Mouse (Mus musculus): ENCODE data around the gene Slfn9. TPM values are rescaled to one million over a fixed set of nuclear protein-coding genes. Genes with fewer than 3 reads are reported as not detected.

Gene Slfn9
- polyA plus RNA-seq, 1 experiment from 2014 or later: 5.1 TPM

- peak overlapping the region; percentile 45 for H3K4me2 ChIP-seq (ENCODE audit: low read length)
- no peaks in the 10 kb centered on the region for H3K4me1 ChIP-seq (ENCODE audit: control insufficient read depth, insufficient read depth, low read length)
- no peaks in the 10 kb centered on the region for H3K9me3 ChIP-seq (replicated peaks; ENCODE audit: control insufficient read depth, low read length)
- H3K4me3 ChIP-seq (ENCODE audit: low read depth, low read length): peak overlapping the region; percentile 11; the same call in 1 of the 2 replicates
- H3K36me3 ChIP-seq (ENCODE audit: control insufficient read depth, insufficient read depth, low read length): no peaks in the 10 kb centered on the region
- H3K27ac ChIP-seq (ENCODE audit: low read depth, low read length): no peak overlapping the region
- peak overlapping the region; percentile 56 for H3K9ac ChIP-seq (ENCODE audit: low read length)
- H3K27me3 ChIP-seq (replicated peaks; ENCODE audit: control insufficient read depth, insufficient read depth, low read length): no peaks in the 10 kb centered on the region
- 9% methylated on average over 31 of the region's 31 CpGs for WGBS
- DNase-seq (ENCODE audit: low spot score): peak; percentile 73
- peak; percentile 75; the same call in 1 of the 2 replicates for ATAC-seq
These were observed 20.7 kb downstream of the Slfn9 start for GRCm38 (mm10) chr11:82970712-82971589.

DNA sequence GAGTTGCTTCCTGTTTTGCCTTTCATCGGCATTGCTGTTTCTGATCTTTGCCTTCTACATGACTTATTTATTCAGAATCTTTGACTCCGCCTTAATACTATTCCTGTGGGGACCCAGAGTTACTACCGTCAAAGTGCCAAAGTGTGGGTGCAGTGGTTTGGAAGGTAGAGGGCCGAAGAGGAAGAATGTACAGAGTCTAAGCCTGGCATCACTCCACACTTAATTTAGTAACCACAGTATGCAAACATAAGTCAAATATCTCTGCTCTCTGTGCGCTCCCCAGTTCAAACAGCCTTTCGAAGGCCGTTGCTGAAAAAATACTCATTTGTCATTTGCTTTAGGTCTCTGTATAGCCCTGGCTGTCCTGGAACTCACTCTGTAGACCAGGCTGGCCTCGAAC, 29.4 kb downstream of the Slfn9 start:
- H3K9ac ChIP-seq (ENCODE audit: low read length): no peak overlapping the region
- 92% methylated on average over 8 of the region's 8 CpGs for WGBS
- no peaks in the 10 kb centered on the region for H3K27me3 ChIP-seq (replicated peaks; ENCODE audit: control insufficient read depth, insufficient read depth, low read length)
- H3K9me3 ChIP-seq (replicated peaks; ENCODE audit: control insufficient read depth, low read length): no peaks in the 10 kb centered on the region
- H3K27ac ChIP-seq (ENCODE audit: low read depth, low read length): no peak overlapping the region
- DNase-seq (ENCODE audit: low spot score): no peak
- no peaks in the 10 kb centered on the region for H3K4me1 ChIP-seq (ENCODE audit: control insufficient read depth, insufficient read depth, low read length)
- H3K4me3 ChIP-seq (ENCODE audit: low read depth, low read length): no peak overlapping the region
- H3K36me3 ChIP-seq (ENCODE audit: control insufficient read depth, insufficient read depth, low read length): no peaks in the 10 kb centered on the region
- H3K4me2 ChIP-seq (ENCODE audit: low read length): no peak overlapping the region
- ATAC-seq: no peak

DNA sequence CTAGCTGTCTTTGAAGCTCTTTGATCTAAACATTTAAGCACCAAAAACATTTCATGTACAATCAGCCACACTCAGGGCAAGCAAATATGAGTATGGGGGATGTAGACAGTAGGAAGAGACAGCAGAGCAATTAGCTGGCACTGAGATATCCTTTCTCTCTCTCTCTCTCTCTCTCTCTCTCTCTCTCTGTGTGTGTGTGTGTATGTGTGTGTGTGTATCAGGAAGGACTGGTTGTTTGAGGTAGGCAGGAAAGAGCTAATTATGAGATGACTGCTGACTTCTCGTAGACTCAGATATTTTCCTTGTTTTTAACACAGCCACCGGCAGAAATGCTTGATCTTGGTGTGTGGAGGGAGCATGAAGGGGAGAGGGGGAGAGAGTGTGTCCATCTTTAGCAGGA, 29.9 kb downstream of the Slfn9 start:
- no peak overlapping the region for H3K9ac ChIP-seq (ENCODE audit: low read length)
- DNase-seq (ENCODE audit: low spot score) (no peak), ATAC-seq (no peak)
- no peak overlapping the region for H3K4me3 ChIP-seq (ENCODE audit: low read depth, low read length)
- no peaks in the 10 kb centered on the region for H3K4me1 ChIP-seq (ENCODE audit: control insufficient read depth, insufficient read depth, low read length)
- no peaks in the 10 kb centered on the region for H3K36me3 ChIP-seq (ENCODE audit: control insufficient read depth, insufficient read depth, low read length)
- H3K27ac ChIP-seq (ENCODE audit: low read depth, low read length): no peak overlapping the region
- no peaks in the 10 kb centered on the region for H3K9me3 ChIP-seq (replicated peaks; ENCODE audit: control insufficient read depth, low read length)
- H3K27me3 ChIP-seq (replicated peaks; ENCODE audit: control insufficient read depth, insufficient read depth, low read length): no peaks in the 10 kb centered on the region
- 78% methylated on average over 2 of the region's 2 CpGs for WGBS
- no peak overlapping the region for H3K4me2 ChIP-seq (ENCODE audit: low read length)

GRCm38 (mm10) chr11:82959613-82960012, 32.0 kb downstream of the Slfn9 start:
- no peaks in the 10 kb centered on the region for H3K36me3 ChIP-seq (ENCODE audit: control insufficient read depth, insufficient read depth, low read length)
- 21% methylated on average over 4 of the region's 4 CpGs for WGBS
- H3K4me2 ChIP-seq (ENCODE audit: low read length): no peak overlapping the region
- ATAC-seq (no peak), DNase-seq (ENCODE audit: low spot score) (peak; percentile 46)
- H3K9ac ChIP-seq (ENCODE audit: low read length): no peak overlapping the region
- no peaks in the 10 kb centered on the region for H3K4me1 ChIP-seq (ENCODE audit: control insufficient read depth, insufficient read depth, low read length)
- 0 out of 2 replicates have a peak, but pooled peaks cover 2% of the 10 kb centered on the region for H3K27me3 ChIP-seq (replicated peaks; ENCODE audit: control insufficient read depth, insufficient read depth, low read length)
- no peak overlapping the region for H3K4me3 ChIP-seq (ENCODE audit: low read depth, low read length)
- H3K9me3 ChIP-seq (replicated peaks; ENCODE audit: control insufficient read depth, low read length): no peaks in the 10 kb centered on the region
- H3K27ac ChIP-seq (ENCODE audit: low read depth, low read length): no peak overlapping the region

DNA sequence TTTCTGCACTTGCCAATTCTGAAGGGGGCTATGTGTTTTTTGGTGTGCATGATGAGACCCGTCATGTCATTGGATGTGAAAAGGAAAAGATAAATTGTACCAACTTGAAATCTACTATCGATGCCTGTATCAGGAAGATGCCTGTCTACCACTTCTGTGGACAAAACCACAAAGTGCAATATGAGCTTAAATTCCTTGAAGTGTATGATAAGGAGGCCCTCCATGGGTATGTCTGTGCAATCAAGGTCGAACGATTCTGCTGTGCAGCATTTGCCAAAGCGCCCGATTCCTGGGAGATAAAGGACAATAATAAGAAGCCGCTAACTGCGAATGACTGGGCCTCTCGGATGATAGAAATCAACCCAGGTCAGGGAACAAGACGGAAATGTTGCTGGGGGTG, 34.7 kb downstream of the Slfn9 start:
- Histone ChIP-seq H3K9ac (ENCODE audit: low read length) (no peak overlapping the region), H3K27me3 (replicated peaks; ENCODE audit: control insufficient read depth, insufficient read depth, low read length) (peaks cover 21% of the 10 kb centered on the region), H3K9me3 (replicated peaks; ENCODE audit: control insufficient read depth, low read length) (no peaks in the 10 kb centered on the region), H3K36me3 (ENCODE audit: control insufficient read depth, insufficient read depth, low read length) (no peaks in the 10 kb centered on the region), H3K27ac (ENCODE audit: low read depth, low read length) (no peak overlapping the region), H3K4me1 (ENCODE audit: control insufficient read depth, insufficient read depth, low read length) (no peaks in the 10 kb centered on the region), H3K4me3 (ENCODE audit: low read depth, low read length) (no peak overlapping the region), H3K4me2 (ENCODE audit: low read length) (no peak overlapping the region)
- ATAC-seq (no peak), DNase-seq (ENCODE audit: low spot score) (no peak)
- WGBS: 84% methylated on average over 10 of the region's 10 CpGs

- Histone ChIP-seq H3K9ac (ENCODE audit: low read length) (no peak overlapping the region), H3K27ac (ENCODE audit: low read depth, low read length) (no peak overlapping the region), H3K4me1 (ENCODE audit: control insufficient read depth, insufficient read depth, low read length) (no peaks in the 10 kb centered on the region), H3K4me2 (ENCODE audit: low read length) (no peak overlapping the region), H3K27me3 (replicated peaks; ENCODE audit: control insufficient read depth, insufficient read depth, low read length) (peaks cover 36% of the 10 kb centered on the region), H3K4me3 (ENCODE audit: low read depth, low read length) (no peak overlapping the region), H3K36me3 (ENCODE audit: control insufficient read depth, insufficient read depth, low read length) (no peaks in the 10 kb centered on the region), H3K9me3 (replicated peaks; ENCODE audit: control insufficient read depth, low read length) (no peaks in the 10 kb centered on the region)
- WGBS: 81% methylated on average over 6 of the region's 6 CpGs
- ATAC-seq (no peak), DNase-seq (ENCODE audit: low spot score) (no peak)
These were observed 37.0 kb downstream of the Slfn9 start for GRCm38 (mm10) chr11:82954631-82955030.

GRCm38 (mm10) chr11:82952612-82953542, 38.8 kb downstream of the Slfn9 start:
- no peak for DNase-seq (ENCODE audit: low spot score)
- no peak overlapping the region for H3K9ac ChIP-seq (ENCODE audit: low read length)
- no peaks in the 10 kb centered on the region for H3K9me3 ChIP-seq (replicated peaks; ENCODE audit: control insufficient read depth, low read length)
- H3K4me1 ChIP-seq (ENCODE audit: control insufficient read depth, insufficient read depth, low read length): no peaks in the 10 kb centered on the region
- no peak overlapping the region for H3K27ac ChIP-seq (ENCODE audit: low read depth, low read length)
- H3K4me2 ChIP-seq (ENCODE audit: low read length): no peak overlapping the region
- no peak overlapping the region for H3K4me3 ChIP-seq (ENCODE audit: low read depth, low read length)
- ATAC-seq: no peak
- H3K36me3 ChIP-seq (ENCODE audit: control insufficient read depth, insufficient read depth, low read length): no peaks in the 10 kb centered on the region
- peaks cover 36% of the 10 kb centered on the region for H3K27me3 ChIP-seq (replicated peaks; ENCODE audit: control insufficient read depth, insufficient read depth, low read length)
- WGBS: 70% methylated on average over 9 of the region's 9 CpGs

DNA sequence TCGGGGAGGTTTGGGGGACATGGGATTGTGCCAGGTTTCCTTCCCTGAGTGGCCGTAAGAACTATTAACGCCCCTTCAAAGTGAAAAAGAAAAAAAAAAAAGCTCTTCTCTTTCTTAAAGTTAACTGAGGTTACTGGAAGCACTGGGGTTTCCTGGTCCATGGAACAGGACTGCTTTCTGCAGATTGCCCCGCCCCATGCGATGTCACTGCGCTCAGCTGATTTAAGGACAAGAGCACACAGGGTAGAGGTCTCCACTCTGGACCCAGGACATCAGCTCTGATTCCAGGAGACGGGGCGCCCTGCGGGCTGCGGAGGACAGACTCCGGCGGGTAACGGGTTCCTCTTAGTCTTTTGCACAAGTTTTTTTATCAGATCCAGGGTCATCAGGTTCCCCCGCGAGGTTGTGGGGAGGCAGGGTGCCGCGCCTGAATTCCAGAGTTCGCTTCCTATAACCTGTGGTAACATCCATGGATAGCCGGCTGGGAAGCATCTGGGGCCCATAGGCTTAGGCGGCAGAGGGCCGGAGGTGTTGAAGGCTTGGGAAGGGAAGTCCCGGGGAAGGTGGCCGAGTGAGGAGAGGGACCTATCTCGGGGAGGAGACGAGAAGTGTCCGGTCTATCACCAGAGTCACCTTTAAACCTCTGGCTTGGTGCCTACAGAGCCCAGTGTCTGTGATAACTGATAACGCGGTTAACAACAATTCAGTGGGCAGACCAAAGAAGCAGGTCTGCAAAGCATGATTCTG, 39.6 kb downstream of the Slfn9 start:
- Histone ChIP-seq H3K9ac (ENCODE audit: low read length) (no peak overlapping the region), H3K4me1 (ENCODE audit: control insufficient read depth, insufficient read depth, low read length) (no peaks in the 10 kb centered on the region), H3K4me3 (ENCODE audit: low read depth, low read length) (no peak overlapping the region), H3K27me3 (replicated peaks; ENCODE audit: control insufficient read depth, insufficient read depth, low read length) (peaks cover 36% of the 10 kb centered on the region), H3K27ac (ENCODE audit: low read depth, low read length) (no peak overlapping the region), H3K36me3 (ENCODE audit: control insufficient read depth, insufficient read depth, low read length) (no peaks in the 10 kb centered on the region), H3K4me2 (ENCODE audit: low read length) (no peak overlapping the region), H3K9me3 (replicated peaks; ENCODE audit: control insufficient read depth, low read length) (no peaks in the 10 kb centered on the region)
- no peak for DNase-seq (ENCODE audit: low spot score)
- WGBS: 11% methylated on average over 28 of the region's 28 CpGs
- no peak for ATAC-seq

Measured in forebrain, embryonic 14.5 days (tissue).